Mouse (Mus musculus) layer of hippocampus, adult 8-10 months (tissue): ENCODE measurements around the gene Ccl9. TPM values are rescaled to one million over a fixed set of nuclear protein-coding genes. Genes with fewer than 3 reads are reported as not detected.
A peak's percentile ranks its signal among the peaks of the same experiment; 100 is the strongest.

ENCODE experiments used
- DNase-seq, 2 experiments: peaks; one replicate each; pipeline ENCODE4 v3.0.0; 2022; ENCODE audit warnings: low spot score in 2 of 2
- total RNA-seq, 4 experiments: library from RNA; stranded (reverse); gene quantifications; 2 replicates each; pipeline ENCODE4 v1.2.4; 2022

Ccl9 gene
- total RNA-seq, 4 experiments from 2014 or later, result 5.1 to 10.0 (median 7.7) TPM

GRCm38 (mm10) chr11:83538705-83539314, 39.6 kb downstream of the Ccl9 start:
- DNase-seq, result no peak

GRCm38 (mm10) chr11:83536831-83537230, 41.6 kb downstream of the Ccl9 start:
- no peak for DNase-seq

- DNase-seq, result peak; percentile 43 to 72
Measured at GRCm38 (mm10) chr11:83534609-83535423, 43.6 kb downstream of the Ccl9 start.

- DNase-seq, result no peak
Measured at GRCm38 (mm10) chr11:83534143-83534542, 44.3 kb downstream of the Ccl9 start.

- DNase-seq, result no peak
Measured at GRCm38 (mm10) chr11:83533192-83533591, 45.2 kb downstream of the Ccl9 start.

- DNase-seq, result no peak
Measured at GRCm38 (mm10) chr11:83530360-83530759, 48.1 kb downstream of the Ccl9 start, which contains the start of gene Ccl5. Gene Ccl5 (minus strand): TSS chr11:83530518.

GRCm38 (mm10) chr11:83529024-83529423, 49.4 kb downstream of the Ccl9 start:
- DNase-seq, result no peak

Other genes with a start within 250 kb of the Ccl9 start
- gene Rasl10b, start 169.5 kb downstream of the Ccl9 start, total RNA-seq, result 100 to 1,000 TPM; 202 to 211 (median 208) TPM
- gene Gas2l2, start 149.2 kb downstream of the Ccl9 start, total RNA-seq, result under 1 TPM; 0.43 to 0.56 (median 0.48) TPM
- gene 1700020L24Rik, start 141.0 kb downstream of the Ccl9 start, total RNA-seq, result under 1 TPM in 2 of 4 experiments, not detected in 2; 0.40 to 0.51 TPM
- gene Mmp28, start 115.6 kb downstream of the Ccl9 start, total RNA-seq, result 1 to 10 TPM; 2.9 to 3.8 (median 3.7) TPM
- gene Taf15, start 105.5 kb downstream of the Ccl9 start, total RNA-seq, result 10 to 100 TPM; 67.6 to 80.2 (median 69.6) TPM
- gene Heatr9, start 56.5 kb downstream of the Ccl9 start, total RNA-seq, result not detected
- under 1 TPM in 2 of 4 experiments, not detected in 2; 0.68 to 0.93 TPM for gene Ccl5, start 48.1 kb downstream of the Ccl9 start, total RNA-seq
- 10 to 100 TPM in 2 of 4 experiments, 1 to 10 TPM in 1, under 1 TPM in 1; 0.43 to 51.7 (median 19.3) TPM for gene Ccl6, start 14.5 kb upstream of the Ccl9 start, total RNA-seq
- gene Rpl9-ps1, start 67.0 kb upstream of the Ccl9 start, total RNA-seq, result not detected
- gene Ccl3, start 70.7 kb upstream of the Ccl9 start, total RNA-seq, result 10 to 100 TPM in 2 of 4 experiments, under 1 TPM in 1, not detected in 1; 0.43 to 25.0 (median 17.2) TPM
- gene Ccl4, start 83.9 kb upstream of the Ccl9 start, total RNA-seq, result 1 to 10 TPM in 2 of 4 experiments, not detected in 2; 3.1 to 7.1 TPM
- gene Wfdc17, start 125.4 kb upstream of the Ccl9 start, total RNA-seq, result 1 to 10 TPM in 2 of 4 experiments, not detected in 2; 2.3 to 2.4 TPM
- gene Wfdc18, start 130.4 kb upstream of the Ccl9 start, total RNA-seq, result not detected
- gene Wfdc21, start 168.3 kb upstream of the Ccl9 start, total RNA-seq, result not detected
- gene Heatr6, start 175.1 kb upstream of the Ccl9 start, total RNA-seq, result 10 to 100 TPM; 16.7 to 22.0 (median 19.9) TPM